Mouse (Mus musculus): ENCODE measurements around the gene Sstr4. TPM values are rescaled to one million over a fixed set of nuclear protein-coding genes. Genes with fewer than 3 reads are reported as not detected.

Gene Sstr4
- total RNA-seq, 2 experiments from 2014 or later, result 0.28 to 0.47 TPM

- Histone ChIP-seq H3K4me3 (no peak overlapping the region; the same call in 1 of the 2 replicates), H3K27ac (peak overlapping the region; percentile 69)
- DNase-seq, result peak; percentile 75
- intact Hi-C loops (cut with DNase I), result loop anchor here (10.0 kb wide), 1 partner anchor 123 kb away; no protein-coding TSS in a partner anchor
- TF ChIP-seq CTCF (IDR thresholded peaks at IDR 0.05), result no peak
Measured at GRCm38 (mm10) chr2:148397784-148398100, 2.6 kb downstream of the Sstr4 start.

- DNase-seq, result no peak
- Histone ChIP-seq H3K4me3 (no peak overlapping the region), H3K27ac (no peak overlapping the region; the same call in 1 of the 2 replicates)
- no peak for TF ChIP-seq CTCF (IDR thresholded peaks at IDR 0.05)
- intact Hi-C loops (cut with DNase I), result loop anchor here (10.0 kb wide), 1 partner anchor 124 kb away; no protein-coding TSS in a partner anchor
Measured at GRCm38 (mm10) chr2:148398901-148399685, 3.9 kb downstream of the Sstr4 start.

- DNase-seq, result no peak
- Histone ChIP-seq H3K4me3 (peak overlapping the region; percentile 71), H3K27ac (no peak overlapping the region; the same call in 1 of the 2 replicates)
- intact Hi-C loops (cut with DNase I), result loop anchor here (10.0 kb wide), 1 partner anchor 253 kb away; no protein-coding TSS in a partner anchor
- TF ChIP-seq CTCF (IDR thresholded peaks at IDR 0.05), result no peak
Measured at GRCm38 (mm10) chr2:148402227-148402626, 7.1 kb downstream of the Sstr4 start.

- intact Hi-C loops (cut with DNase I), result loop anchor here (5.0 to 10.0 kb wide), 5 partner anchors 58 to 283 kb away; no protein-coding TSS in a partner anchor
- TF ChIP-seq CTCF (IDR thresholded peaks at IDR 0.05), result no peak
- Histone ChIP-seq H3K27ac (peak overlapping the region; percentile 85), H3K4me3 (peak overlapping the region; percentile 71)
- DNase-seq, result no peak
Measured at GRCm38 (mm10) chr2:148404906-148405305, 9.8 kb downstream of the Sstr4 start.

DNA sequence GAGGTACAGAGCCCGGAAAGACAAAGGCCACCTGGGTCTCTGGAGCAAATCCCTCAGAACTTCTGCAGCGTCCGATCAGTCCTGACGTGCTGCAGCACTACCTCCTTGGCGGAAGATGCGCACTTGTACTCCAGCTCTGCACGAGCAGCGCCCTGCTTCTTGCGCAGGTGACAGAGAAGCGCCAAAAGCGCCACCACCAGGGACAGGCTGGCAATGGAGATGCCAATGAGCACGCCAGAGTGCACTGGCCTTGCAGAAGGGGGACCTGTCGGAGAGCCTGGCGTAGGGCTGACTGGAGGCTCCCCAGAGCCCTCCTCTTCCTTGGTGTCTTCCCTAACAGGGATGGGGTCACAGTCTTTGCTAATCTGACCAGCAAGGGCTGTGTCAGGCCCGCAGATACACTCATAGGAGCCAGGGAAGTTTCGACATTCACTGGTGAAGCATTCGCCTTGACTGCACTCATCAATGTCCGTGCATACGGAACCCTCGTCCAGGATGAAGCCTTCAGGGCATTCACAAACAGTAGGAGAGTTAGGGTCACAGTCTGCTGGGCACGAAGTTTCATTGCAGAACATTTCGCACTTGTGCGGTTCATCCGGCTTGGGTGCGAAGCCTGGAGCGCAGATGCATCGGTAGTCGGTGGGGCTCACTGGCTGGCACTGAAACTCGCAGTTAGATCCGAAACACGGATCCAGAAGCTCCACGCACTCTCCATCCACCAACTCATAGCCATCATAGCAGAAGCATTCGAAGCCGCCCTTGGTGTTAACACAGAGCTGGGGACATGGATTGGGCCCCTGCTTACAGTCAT lies 11.2 kb downstream of the Sstr4 start:
- DNase-seq, result peak; percentile 61
- Histone ChIP-seq H3K27ac (peak overlapping the region; percentile 85), H3K4me3 (peak overlapping the region; percentile 71)
- peak; percentile 41 for TF ChIP-seq CTCF (IDR thresholded peaks at IDR 0.05)
- intact Hi-C loops (cut with DNase I), result loop anchor here (5.0 to 10.0 kb wide), 5 partner anchors 59 to 284 kb away; no protein-coding TSS in a partner anchor

DNA sequence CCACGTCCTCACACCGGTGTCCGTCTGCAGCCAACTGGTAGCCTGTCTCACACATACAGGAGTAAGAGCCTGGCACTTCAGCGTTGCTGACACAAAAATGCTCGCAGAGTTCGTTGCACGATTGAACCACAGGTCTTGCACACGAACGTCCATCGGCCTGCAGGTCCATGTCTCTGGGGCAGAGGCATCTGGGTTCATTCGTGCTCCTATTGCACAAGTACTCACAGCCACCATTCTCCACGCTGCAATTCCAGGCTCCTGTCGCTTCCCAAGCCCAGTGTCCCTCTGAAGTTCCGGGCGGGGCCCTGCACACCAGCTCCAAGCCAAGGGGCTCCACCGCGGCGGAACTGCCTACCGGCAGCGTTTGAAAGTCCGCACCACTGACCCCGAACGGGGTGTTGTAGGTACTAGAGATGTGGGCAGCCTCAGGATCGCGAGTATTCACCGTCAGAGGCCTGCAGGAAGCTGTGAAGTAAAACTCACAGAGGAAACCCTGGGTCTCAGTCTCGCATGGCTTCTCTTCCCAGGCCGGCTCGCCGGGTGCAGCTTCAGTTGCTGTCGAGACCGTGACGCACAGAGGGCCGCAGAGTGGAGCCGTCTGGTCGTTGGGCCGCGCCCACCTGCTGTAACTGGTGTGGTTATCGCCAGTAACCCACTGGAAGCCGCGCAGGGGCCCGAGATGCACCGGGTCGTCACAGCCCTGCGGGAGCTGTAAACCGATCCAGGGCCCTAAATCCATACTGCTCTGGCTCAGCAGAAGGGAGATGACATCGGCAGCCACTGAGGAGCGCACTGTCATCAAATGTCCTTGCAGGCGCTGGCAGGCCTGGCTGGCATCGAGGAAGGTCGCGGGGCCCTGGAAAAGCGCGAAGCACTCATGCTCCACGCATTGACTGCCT lies 12.1 kb downstream of the Sstr4 start:
- Histone ChIP-seq H3K4me3 (peak overlapping the region; percentile 71), H3K27ac (peak overlapping the region; percentile 85)
- peak; percentile 77 for DNase-seq
- intact Hi-C loops (cut with DNase I), result loop anchor here (5.0 to 10.0 kb wide), 5 partner anchors 60 to 285 kb away; no protein-coding TSS in a partner anchor
- TF ChIP-seq CTCF (IDR thresholded peaks at IDR 0.05), result no peak

GRCm38 (mm10) chr2:148407870-148408760 lies 13.0 kb downstream of the Sstr4 start, which contains the start of gene Thbd:
Gene Thbd, minus strand, starts transcription at chr2:148408188.
- TF ChIP-seq CTCF (IDR thresholded peaks at IDR 0.05), result peak; percentile 19; the same call in 1 of the 2 replicates
- H3K27ac ChIP-seq, result peak within 1 kb of the TSS; percentile 85
- intact Hi-C loops (cut with DNase I), result loop anchor here (5.0 to 10.0 kb wide), 5 partner anchors 61 to 286 kb away; no protein-coding TSS in a partner anchor

DNA sequence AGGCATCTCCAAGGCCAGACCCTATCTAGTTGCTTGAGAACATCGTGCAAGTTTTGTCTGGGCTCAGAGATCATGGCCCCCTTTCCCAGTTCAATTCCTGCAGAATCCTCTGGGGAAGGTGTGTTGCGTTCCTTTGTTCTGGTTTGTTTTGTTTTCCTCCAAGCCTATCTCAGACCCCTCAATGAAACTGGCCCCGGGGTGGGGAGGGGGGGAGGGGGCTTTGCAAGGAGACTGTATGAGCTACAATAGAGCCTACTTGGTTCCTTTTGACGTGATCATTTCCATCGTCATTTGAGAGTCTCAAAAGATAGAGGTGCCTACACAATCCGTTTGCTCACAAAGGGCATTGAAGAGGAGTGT lies 13.6 kb downstream of the Sstr4 start:
- H3K4me3 ChIP-seq, result peak overlapping the region; percentile 71
- H3K27ac ChIP-seq, result peak overlapping the region; percentile 85
- DNase-seq, result no peak
- intact Hi-C loops (cut with DNase I), result loop anchor here (5.0 to 10.0 kb wide), 5 partner anchors 61 to 286 kb away; no protein-coding TSS in a partner anchor
- TF ChIP-seq CTCF (IDR thresholded peaks at IDR 0.05), result no peak

More at GRCm38 (mm10) chr2:148407870-148408760, 13.0 kb downstream of the Sstr4 start, which contains the start of gene Thbd:
- peak; percentile 89 for DNase-seq
- peak within 1 kb of the TSS; percentile 71 for H3K4me3 ChIP-seq

DNA sequence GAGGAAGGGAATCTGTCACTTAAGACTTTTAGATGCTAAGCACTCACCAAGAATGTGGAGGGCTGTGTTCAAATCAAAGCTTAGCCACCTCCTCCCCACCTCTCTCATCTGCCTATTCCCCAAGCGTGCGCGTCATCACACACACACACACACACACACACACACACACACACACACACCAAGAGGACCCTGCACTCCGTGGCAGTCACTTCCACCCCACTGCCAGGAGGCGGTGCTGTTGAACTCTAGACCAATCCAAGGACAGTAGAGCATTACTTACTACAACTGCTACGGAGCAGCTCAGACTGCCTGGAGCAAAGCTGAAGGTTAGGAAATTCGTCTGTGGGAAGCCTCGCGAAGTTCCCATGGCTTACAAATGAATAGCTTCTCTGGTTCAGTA lies 14.0 kb downstream of the Sstr4 start:
- intact Hi-C loops (cut with DNase I), result loop anchor here (5.0 to 10.0 kb wide), 5 partner anchors 62 to 287 kb away; no protein-coding TSS in a partner anchor
- Histone ChIP-seq H3K4me3 (peak overlapping the region; percentile 71), H3K27ac (peak overlapping the region; percentile 85)
- DNase-seq, result peak; percentile 91
- peak; percentile 72 for TF ChIP-seq CTCF (IDR thresholded peaks at IDR 0.05)

DNA sequence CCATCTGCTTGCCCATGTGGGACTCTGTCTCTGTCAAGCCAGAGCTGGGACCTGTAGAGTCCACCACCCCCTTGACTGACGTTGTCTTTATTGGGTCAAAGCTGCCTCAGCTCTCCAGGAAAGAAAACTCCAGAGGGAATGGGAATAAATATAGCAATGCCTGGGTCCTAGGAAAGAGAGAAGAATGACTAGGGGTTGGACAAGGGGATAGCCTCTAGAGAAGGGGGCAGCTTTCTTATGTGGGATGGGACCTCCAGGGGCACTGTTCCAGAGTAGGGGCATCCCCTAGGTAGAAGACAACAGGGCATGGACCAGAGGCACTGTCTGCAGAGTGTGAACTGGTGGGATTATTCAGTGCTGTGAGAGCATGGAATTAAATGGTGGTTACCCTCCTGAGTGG lies 14.7 kb downstream of the Sstr4 start:
- DNase-seq, result no peak
- intact Hi-C loops (cut with DNase I), result loop anchor here (5.0 to 10.0 kb wide), 5 partner anchors 63 to 288 kb away; no protein-coding TSS in a partner anchor
- no peak overlapping the region for H3K27ac ChIP-seq
- no peak for TF ChIP-seq CTCF (IDR thresholded peaks at IDR 0.05)
- H3K4me3 ChIP-seq, result no peak overlapping the region

All from gastrocnemius, adult 2 months (tissue).